Mouse (Mus musculus): ENCODE data around the gene Ptprn2. TPM values are rescaled to one million over a fixed set of nuclear protein-coding genes. Genes with fewer than 3 reads are reported as not detected.

The Ptprn2 gene
- polyA plus RNA-seq, 1 experiment, result 1.2 TPM

DNA sequence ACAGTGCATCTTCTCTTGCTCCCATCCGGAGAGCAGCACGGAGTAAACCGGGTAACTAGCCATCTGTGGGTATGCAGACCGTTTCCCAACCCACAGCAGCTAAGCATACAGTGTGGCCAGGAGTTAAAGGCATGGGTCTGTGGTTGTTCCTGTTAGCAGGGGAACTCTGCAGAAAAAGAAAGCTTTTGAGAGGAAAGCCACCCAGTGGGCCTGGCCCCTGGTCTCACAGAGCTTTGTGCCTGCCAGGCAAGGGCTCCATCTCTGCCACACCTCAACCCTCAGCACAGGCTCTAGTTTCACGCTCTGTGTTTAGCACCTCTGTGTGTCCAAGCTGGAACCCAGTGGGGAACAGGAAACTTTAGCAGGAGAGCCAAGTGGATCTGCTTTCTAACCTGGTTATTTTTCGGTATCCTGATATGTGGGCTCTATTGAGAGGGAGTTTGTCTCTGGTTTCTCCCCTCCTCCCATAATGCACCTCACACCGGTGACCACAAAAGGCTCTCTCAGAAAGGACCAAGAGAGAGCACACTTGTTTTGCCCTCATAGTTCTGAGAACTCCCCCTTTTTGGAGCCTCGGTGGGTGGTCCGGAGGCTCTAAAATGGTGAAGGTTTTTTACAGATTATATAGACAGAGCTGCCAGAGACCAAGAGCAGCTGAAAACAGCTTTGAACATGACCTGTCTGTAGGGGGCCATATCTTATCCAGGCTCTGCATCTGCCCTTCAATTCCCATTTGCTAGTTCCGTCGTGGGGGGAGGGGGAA is 766.3 kb downstream of the Ptprn2 start:
- H3K4me1 ChIP-seq (replicated peaks; ENCODE audit: control insufficient read depth, insufficient read depth, low read length), result no peaks in the 10 kb centered on the region; the same call in none of the 2 replicates
- H3K36me3 ChIP-seq (ENCODE audit: control insufficient read depth, insufficient read depth, low read length), result no peaks in the 10 kb centered on the region
- DNase-seq, result no peak
- H3K27me3 ChIP-seq (ENCODE audit: control insufficient read depth, insufficient read depth, low read length), result no peaks in the 10 kb centered on the region
- WGBS, result 12% methylated on average over 11 of the region's 11 CpGs
- H3K4me3 ChIP-seq (ENCODE audit: control insufficient read depth, insufficient read depth, low read length), result no peak overlapping the region
- no peak overlapping the region for H3K27ac ChIP-seq (ENCODE audit: control insufficient read depth, insufficient read depth, low read length)
- no peak for TF ChIP-seq POLR2A (IDR thresholded peaks at IDR 0.05; ENCODE audit: control insufficient read depth, extremely low read depth, insufficient read depth, low read length, poor library complexity)
- TF ChIP-seq CTCF (IDR thresholded peaks at IDR 0.05; ENCODE audit: borderline replicate concordance, control insufficient read depth, extremely low read depth, insufficient read depth, low read length, poor library complexity), result no peak

DNA sequence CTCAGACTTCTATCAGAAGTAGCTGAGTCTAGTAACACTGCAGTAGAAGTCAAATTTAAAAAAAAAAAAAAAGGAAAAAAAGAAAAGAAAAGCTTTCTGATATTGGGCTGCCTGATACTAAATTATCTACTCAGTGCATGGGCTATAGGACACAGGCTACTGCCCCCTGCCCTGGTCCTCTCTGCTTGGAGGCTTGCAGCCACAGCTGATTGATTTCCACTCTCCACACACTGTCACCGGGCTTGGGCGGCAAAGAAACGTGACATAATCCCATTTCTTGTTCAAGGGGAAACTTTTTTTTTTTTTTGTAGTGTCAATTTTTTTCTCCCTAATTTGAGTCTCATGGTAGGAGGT is 766.9 kb downstream of the Ptprn2 start:
- H3K4me3 ChIP-seq (ENCODE audit: control insufficient read depth, insufficient read depth, low read length), result no peak overlapping the region
- 30% methylated on average over 3 of the region's 3 CpGs for WGBS
- H3K27ac ChIP-seq (ENCODE audit: control insufficient read depth, insufficient read depth, low read length), result no peak overlapping the region
- no peak for DNase-seq
- H3K4me1 ChIP-seq (replicated peaks; ENCODE audit: control insufficient read depth, insufficient read depth, low read length), result no peaks in the 10 kb centered on the region; the same call in none of the 2 replicates
- no peaks in the 10 kb centered on the region for H3K36me3 ChIP-seq (ENCODE audit: control insufficient read depth, insufficient read depth, low read length)
- H3K27me3 ChIP-seq (ENCODE audit: control insufficient read depth, insufficient read depth, low read length), result no peaks in the 10 kb centered on the region
- no peak for TF ChIP-seq CTCF (IDR thresholded peaks at IDR 0.05; ENCODE audit: borderline replicate concordance, control insufficient read depth, extremely low read depth, insufficient read depth, low read length, poor library complexity)

DNA sequence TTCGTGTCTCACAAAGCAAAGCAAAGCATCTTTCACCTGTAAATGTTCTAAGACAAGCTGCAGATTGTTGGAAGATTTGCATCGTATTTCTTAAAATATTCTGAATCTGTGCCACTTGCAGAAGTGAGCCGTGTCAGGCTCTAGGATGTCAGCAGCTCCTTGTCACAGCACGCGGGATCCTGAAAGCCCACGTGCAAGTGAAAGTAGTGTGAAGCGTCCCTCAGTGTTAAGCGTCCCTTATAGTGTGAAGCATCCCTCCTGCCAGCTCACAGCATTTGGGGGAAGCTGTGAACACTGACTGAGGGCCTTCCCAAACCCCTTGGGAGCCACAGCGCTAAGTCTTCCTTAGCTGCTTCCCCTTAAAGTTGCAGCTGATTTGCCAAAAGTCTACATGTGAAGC is 768.8 kb downstream of the Ptprn2 start:
- WGBS, result 89% methylated on average over 9 of the region's 9 CpGs
- Histone ChIP-seq H3K36me3 (ENCODE audit: control insufficient read depth, insufficient read depth, low read length) (no peaks in the 10 kb centered on the region), H3K4me3 (ENCODE audit: control insufficient read depth, insufficient read depth, low read length) (no peak overlapping the region), H3K4me1 (replicated peaks; ENCODE audit: control insufficient read depth, insufficient read depth, low read length) (no peaks in the 10 kb centered on the region; the same call in none of the 2 replicates), H3K27me3 (ENCODE audit: control insufficient read depth, insufficient read depth, low read length) (no peaks in the 10 kb centered on the region), H3K27ac (ENCODE audit: control insufficient read depth, insufficient read depth, low read length) (no peak overlapping the region)
- DNase-seq, result no peak
- TF ChIP-seq CTCF (IDR thresholded peaks at IDR 0.05; ENCODE audit: borderline replicate concordance, control insufficient read depth, extremely low read depth, insufficient read depth, low read length, poor library complexity) (no peak), POLR2A (IDR thresholded peaks at IDR 0.05; ENCODE audit: control insufficient read depth, extremely low read depth, insufficient read depth, low read length, poor library complexity) (no peak)

DNA sequence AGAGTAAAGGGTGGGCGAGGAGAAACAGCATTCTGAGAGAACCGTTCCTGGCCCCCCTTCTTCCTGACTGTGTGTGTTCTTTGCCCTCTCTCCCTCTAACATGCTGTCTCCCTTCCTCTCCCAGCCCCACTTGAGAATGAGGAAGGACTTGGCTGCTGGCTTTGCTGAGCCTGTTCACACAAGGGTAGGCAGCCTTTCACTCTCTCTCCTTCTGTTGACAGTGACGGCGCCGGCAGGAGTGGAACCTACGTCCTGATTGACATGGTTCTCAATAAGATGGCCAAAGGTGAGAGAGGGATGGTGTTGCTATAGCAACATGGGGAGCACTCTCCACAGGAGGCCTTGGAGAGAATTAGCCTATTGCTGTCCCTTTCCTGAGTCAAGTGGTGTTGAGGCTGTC is 769.8 kb downstream of the Ptprn2 start:
- H3K27ac ChIP-seq (ENCODE audit: control insufficient read depth, insufficient read depth, low read length), result no peak overlapping the region
- DNase-seq, result no peak
- no peak for TF ChIP-seq POLR2A (IDR thresholded peaks at IDR 0.05; ENCODE audit: control insufficient read depth, extremely low read depth, insufficient read depth, low read length, poor library complexity)
- TF ChIP-seq CTCF (IDR thresholded peaks at IDR 0.05; ENCODE audit: borderline replicate concordance, control insufficient read depth, extremely low read depth, insufficient read depth, low read length, poor library complexity), result no peak
- no peaks in the 10 kb centered on the region; the same call in none of the 2 replicates for H3K4me1 ChIP-seq (replicated peaks; ENCODE audit: control insufficient read depth, insufficient read depth, low read length)
- no peaks in the 10 kb centered on the region for H3K36me3 ChIP-seq (ENCODE audit: control insufficient read depth, insufficient read depth, low read length)
- WGBS, result 25% methylated on average over 6 of the region's 6 CpGs
- H3K27me3 ChIP-seq (ENCODE audit: control insufficient read depth, insufficient read depth, low read length), result no peaks in the 10 kb centered on the region
- H3K4me3 ChIP-seq (ENCODE audit: control insufficient read depth, insufficient read depth, low read length), result no peak overlapping the region

DNA sequence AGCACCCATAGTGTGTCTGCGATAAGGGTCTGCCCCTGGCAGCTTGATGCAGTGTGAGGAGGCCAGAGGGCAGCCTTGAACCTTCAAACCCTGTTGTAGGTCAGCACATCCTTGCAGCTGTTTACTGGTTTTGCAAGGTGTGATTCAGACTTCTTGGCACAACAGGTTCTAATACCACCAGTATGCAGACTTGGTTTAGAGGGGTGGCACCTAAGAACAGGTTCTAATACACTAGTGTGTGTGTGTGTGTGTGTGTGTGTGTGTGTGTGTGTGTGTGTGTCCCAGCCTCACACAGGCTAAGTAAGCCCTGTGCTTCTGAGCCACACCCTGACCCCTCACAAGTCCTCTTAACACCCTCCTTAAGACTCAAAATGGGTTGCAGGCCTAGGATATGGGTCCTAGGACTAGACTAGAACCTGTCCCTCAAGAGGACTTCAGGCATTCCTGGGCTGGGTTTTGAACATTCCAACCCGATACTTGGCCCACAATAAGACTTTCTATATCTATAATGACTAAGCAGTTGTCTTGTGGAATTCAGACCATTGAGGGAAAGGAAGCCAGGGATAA is 770.3 kb downstream of the Ptprn2 start:
- TF ChIP-seq POLR2A (IDR thresholded peaks at IDR 0.05; ENCODE audit: control insufficient read depth, extremely low read depth, insufficient read depth, low read length, poor library complexity), result no peak
- TF ChIP-seq CTCF (IDR thresholded peaks at IDR 0.05; ENCODE audit: borderline replicate concordance, control insufficient read depth, extremely low read depth, insufficient read depth, low read length, poor library complexity), result no peak
- Histone ChIP-seq H3K27me3 (ENCODE audit: control insufficient read depth, insufficient read depth, low read length) (no peaks in the 10 kb centered on the region), H3K27ac (ENCODE audit: control insufficient read depth, insufficient read depth, low read length) (no peak overlapping the region), H3K4me3 (ENCODE audit: control insufficient read depth, insufficient read depth, low read length) (no peak overlapping the region), H3K4me1 (replicated peaks; ENCODE audit: control insufficient read depth, insufficient read depth, low read length) (no peaks in the 10 kb centered on the region; the same call in none of the 2 replicates), H3K36me3 (ENCODE audit: control insufficient read depth, insufficient read depth, low read length) (no peaks in the 10 kb centered on the region)
- DNase-seq, result no peak
- 93% methylated on average over 2 of the region's 2 CpGs for WGBS

DNA sequence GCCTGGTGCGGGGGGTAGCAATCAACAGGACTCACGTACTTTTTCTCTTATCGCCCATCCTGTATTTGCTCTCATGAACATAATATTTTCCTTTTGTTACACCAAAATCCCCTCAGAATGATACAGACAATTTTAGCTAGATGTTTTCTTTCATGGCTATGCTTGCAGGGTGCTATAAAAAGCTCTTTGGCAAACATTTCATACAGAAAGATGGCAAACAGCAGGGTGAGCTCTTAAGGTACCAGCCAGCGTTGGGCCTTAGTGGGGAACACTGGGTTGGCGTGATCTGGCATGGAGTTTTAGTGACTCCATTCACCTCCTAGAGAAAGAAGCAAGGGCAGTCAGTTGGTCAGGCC is 771.3 kb downstream of the Ptprn2 start:
- DNase-seq, result no peak
- Histone ChIP-seq H3K27me3 (ENCODE audit: control insufficient read depth, insufficient read depth, low read length) (no peaks in the 10 kb centered on the region), H3K4me1 (replicated peaks; ENCODE audit: control insufficient read depth, insufficient read depth, low read length) (no peaks in the 10 kb centered on the region; the same call in none of the 2 replicates), H3K27ac (ENCODE audit: control insufficient read depth, insufficient read depth, low read length) (no peak overlapping the region), H3K36me3 (ENCODE audit: control insufficient read depth, insufficient read depth, low read length) (no peaks in the 10 kb centered on the region), H3K4me3 (ENCODE audit: control insufficient read depth, insufficient read depth, low read length) (no peak overlapping the region)
- TF ChIP-seq CTCF (IDR thresholded peaks at IDR 0.05; ENCODE audit: borderline replicate concordance, control insufficient read depth, extremely low read depth, insufficient read depth, low read length, poor library complexity) (no peak), POLR2A (IDR thresholded peaks at IDR 0.05; ENCODE audit: control insufficient read depth, extremely low read depth, insufficient read depth, low read length, poor library complexity) (no peak)
- WGBS, result 94% methylated on average over 5 of the region's 5 CpGs
